Mouse (Mus musculus) erythroblast, embryonic 14.5 days (primary cell): ENCODE data around the gene Slc47a2.

Experiments
- GATA1 ChIP-seq: IDR thresholded peaks from 2 replicates; pipeline ENCODE4 v1.6.1; 2012; ENCODE audit warnings: low read length, inconsistent platforms, mixed read lengths
- TAL1 ChIP-seq: IDR thresholded peaks from 3 replicates; pipeline ENCODE4 v1.6.1; 2012; ENCODE audit warnings: low read length, inconsistent platforms, mixed read lengths

- no peak for TF ChIP-seq GATA1
- no peak for TF ChIP-seq TAL1
Observed at GRCm38 (mm10) chr11:61278445-61279077, 64.1 kb downstream of the Slc47a2 start.
